Mouse (Mus musculus) hindbrain, embryonic 16.5 days (tissue): Measurements from ENCODE around the gene Gm44502. TPM values are rescaled to one million over a fixed set of nuclear protein-coding genes. Genes with fewer than 3 reads are reported as not detected.

Experiments used
- ATAC-seq: fragments of 200-750 bp; cut with Nextera tagmentation; 2 replicates; pipeline ENCODE4 v1.8.0; 2017; ENCODE audit warnings: moderate TSS enrichment, moderate library complexity
- H3K27ac ChIP-seq: fragments of 300-500 bp; sonication (generic); 2 replicates; pipeline ENCODE4 v1.5.1; 2014; ENCODE audit warnings: low read depth, mild to moderate bottlenecking, control low read depth, low read length, moderate library complexity
- H3K27me3 ChIP-seq: fragments of 300-500 bp; sonication (generic); replicated peaks from 2 replicates; pipeline ENCODE4 v1.6.1; 2014; ENCODE audit warnings: low read length; ENCODE audit not compliant: control insufficient read depth, insufficient read depth
- H3K36me3 ChIP-seq: fragments of 300-500 bp; sonication (generic); 2 replicates; pipeline ENCODE4 v1.6.1; 2014; ENCODE audit warnings: mild to moderate bottlenecking, low read length, moderate library complexity, mixed read lengths; ENCODE audit not compliant: control insufficient read depth, insufficient read depth
- H3K4me1 ChIP-seq: fragments of 300-500 bp; sonication (generic); 2 replicates; pipeline ENCODE4 v1.6.1; 2014; ENCODE audit warnings: low read depth, low read length; ENCODE audit not compliant: control insufficient read depth, insufficient read depth
- H3K4me2 ChIP-seq: fragments of 300-500 bp; sonication (generic); 2 replicates; pipeline ENCODE4 v1.6.1; 2014; ENCODE audit warnings: mild to moderate bottlenecking, low read length, control low read depth, moderate library complexity
- H3K4me3 ChIP-seq: fragments of 300-500 bp; sonication (generic); 2 replicates; pipeline ENCODE4 v1.5.1; 2014; ENCODE audit warnings: mild to moderate bottlenecking, low read length, control low read depth, moderate library complexity
- H3K9ac ChIP-seq: fragments of 300-500 bp; sonication (generic); 2 replicates; pipeline ENCODE4 v1.6.1; 2014; ENCODE audit warnings: low read depth, mild to moderate bottlenecking, control low read depth, low read length, moderate library complexity
- H3K9me3 ChIP-seq: fragments of 300-500 bp; sonication (generic); 2 replicates; pipeline ENCODE4 v1.6.1; 2014; ENCODE audit warnings: mild to moderate bottlenecking, low read length, moderate library complexity; ENCODE audit not compliant: control insufficient read depth
- WGBS: fragments of 180-500 bp; shearing (Covaris S2); extraction: QIAGEN DNeasy Blood & Tissue Kit; methylation state at CpG from one replicate; pipeline ENCODE4 v1.1.7; 2014; 5-methylcytosine and 5-hydroxymethylcytosine counted together
- polyA plus RNA-seq: library from polyadenylated mRNA; unstranded; fragments of >200 nt; fragmentation: Nextera tagmentation; extraction: Ambion mirVana; gene quantifications from 2 replicates; pipeline ENCODE4 v1.2.1, GENCODE M21; 2015

The Gm44502 gene
- polyA plus RNA-seq, 1 experiment from 2014 or later = 0.11 TPM

DNA sequence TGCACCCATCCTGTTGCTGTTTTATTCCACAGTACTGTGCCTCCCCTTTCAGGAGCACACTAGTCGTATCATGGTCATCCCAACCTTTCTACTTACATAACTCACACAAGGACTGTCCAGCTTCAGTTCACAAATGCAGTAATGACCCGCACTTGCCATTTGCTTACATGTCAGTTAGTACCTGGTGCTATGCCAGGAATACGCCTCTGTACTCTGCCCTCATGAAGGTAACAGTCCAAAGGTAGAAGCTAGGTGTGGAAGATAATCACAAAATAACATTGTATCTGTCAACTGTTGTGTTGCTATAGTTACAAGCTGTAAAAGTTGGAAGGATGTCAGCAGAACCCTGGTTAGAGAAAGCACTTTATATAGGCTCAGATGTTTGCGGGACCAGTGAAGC, 32.6 kb downstream of the Gm44502 start:
- no peak overlapping the region for H3K4me2 ChIP-seq
- H3K4me3 ChIP-seq = no peak overlapping the region
- H3K27ac ChIP-seq = no peak overlapping the region
- H3K4me1 ChIP-seq = no peaks in the 10 kb centered on the region
- no peaks in the 10 kb centered on the region for H3K36me3 ChIP-seq
- 89% methylated on average over 4 of the region's 4 CpGs for WGBS
- H3K9me3 ChIP-seq = no peaks in the 10 kb centered on the region
- H3K27me3 ChIP-seq = no peaks in the 10 kb centered on the region
- no peak overlapping the region for H3K9ac ChIP-seq
- no peak for ATAC-seq

- Histone ChIP-seq H3K4me1 (no peaks in the 10 kb centered on the region), H3K27me3 (no peaks in the 10 kb centered on the region), H3K9me3 (no peaks in the 10 kb centered on the region), H3K27ac (no peak overlapping the region), H3K4me3 (no peak overlapping the region), H3K4me2 (no peak overlapping the region), H3K36me3 (no peaks in the 10 kb centered on the region), H3K9ac (no peak overlapping the region)
- no peak for ATAC-seq
- WGBS = 92% methylated on average over 10 of the region's 10 CpGs
Observed at GRCm38 (mm10) chr15:89390081-89390480, 39.4 kb downstream of the Gm44502 start.

- no peak for ATAC-seq
- H3K4me1 ChIP-seq = no peaks in the 10 kb centered on the region
- H3K4me3 ChIP-seq = no peak overlapping the region
- H3K9ac ChIP-seq = no peak overlapping the region
- no peak overlapping the region for H3K27ac ChIP-seq
- H3K4me2 ChIP-seq = no peak overlapping the region
- WGBS = 49% methylated on average over 12 of the region's 12 CpGs
- no peaks in the 10 kb centered on the region for H3K9me3 ChIP-seq
- H3K36me3 ChIP-seq = no peaks in the 10 kb centered on the region
- H3K27me3 ChIP-seq = peaks cover 2% of the 10 kb centered on the region; the same call in 1 of the 2 replicates
Observed at GRCm38 (mm10) chr15:89387127-89387526, 42.4 kb downstream of the Gm44502 start.

DNA sequence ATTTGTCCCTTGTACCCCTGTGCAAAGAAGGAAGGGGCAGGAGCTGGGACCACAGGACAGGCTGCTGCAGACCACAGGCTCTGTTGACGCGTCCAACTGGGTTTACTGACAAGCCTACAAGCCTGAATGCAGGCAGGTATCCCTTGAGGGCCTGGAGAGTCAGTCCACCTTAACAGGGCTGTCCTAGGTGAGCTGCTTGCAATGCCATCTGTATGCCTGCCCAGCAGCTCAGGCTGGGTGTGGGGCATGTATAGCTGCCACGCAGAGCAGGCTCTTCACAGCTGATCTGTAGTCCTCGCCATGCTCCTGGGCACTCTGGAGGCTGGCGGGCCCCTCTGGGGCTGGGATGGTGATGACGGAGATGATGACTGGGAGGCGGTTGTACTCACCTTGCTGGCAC, 44.9 kb downstream of the Gm44502 start, which contains the start of gene Klhdc7b:
Gene Klhdc7b, plus strand, starts transcription at position 301 of the 400 bp plus-strand sequence.
- no peaks in the 10 kb centered on the region for H3K4me1 ChIP-seq
- H3K27ac ChIP-seq = no peak within 1 kb of the TSS
- ATAC-seq = no peak
- no peak within 1 kb of the TSS for H3K4me3 ChIP-seq
- H3K27me3 ChIP-seq = peaks cover 6% of the 10 kb centered on the region
- no peak within 1 kb of the TSS for H3K4me2 ChIP-seq
- WGBS = 93% methylated on average over 7 of the region's 7 CpGs
- no peak within 1 kb of the TSS for H3K9ac ChIP-seq
- H3K9me3 ChIP-seq = no peaks in the 10 kb centered on the region
- no peaks in the 10 kb centered on the region for H3K36me3 ChIP-seq

DNA sequence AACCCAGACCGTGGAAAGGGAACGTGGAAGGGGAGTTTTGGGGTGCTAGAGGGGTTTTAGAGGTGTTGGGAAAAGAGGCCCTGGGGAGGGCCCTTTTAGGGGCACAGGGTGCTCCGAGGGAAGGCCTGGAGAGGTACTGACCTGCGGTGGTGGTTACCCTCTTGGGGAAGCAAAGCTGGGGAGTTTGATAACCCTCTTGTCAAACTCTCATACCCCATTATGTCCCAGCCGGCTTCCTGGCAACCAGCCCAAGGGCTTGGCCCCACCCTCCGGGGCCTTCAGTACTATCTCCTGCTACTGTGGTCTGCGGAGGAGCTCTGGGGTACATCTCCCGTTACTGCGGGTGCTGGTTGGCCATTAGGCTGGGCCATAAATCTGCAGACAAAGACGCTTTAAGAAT, 50.1 kb downstream of the Gm44502 start:
- H3K27me3 ChIP-seq = peaks cover 30% of the 10 kb centered on the region
- WGBS = 12% methylated on average over 10 of the region's 10 CpGs
- peak overlapping the region; percentile 52 for H3K9ac ChIP-seq
- H3K36me3 ChIP-seq = no peaks in the 10 kb centered on the region
- ATAC-seq = no peak
- no peaks in the 10 kb centered on the region for H3K9me3 ChIP-seq
- peaks cover 16% of the 10 kb centered on the region for H3K4me1 ChIP-seq
- H3K4me2 ChIP-seq = peak overlapping the region; percentile 63
- H3K4me3 ChIP-seq = peak overlapping the region; percentile 35
- no peak overlapping the region for H3K27ac ChIP-seq

DNA sequence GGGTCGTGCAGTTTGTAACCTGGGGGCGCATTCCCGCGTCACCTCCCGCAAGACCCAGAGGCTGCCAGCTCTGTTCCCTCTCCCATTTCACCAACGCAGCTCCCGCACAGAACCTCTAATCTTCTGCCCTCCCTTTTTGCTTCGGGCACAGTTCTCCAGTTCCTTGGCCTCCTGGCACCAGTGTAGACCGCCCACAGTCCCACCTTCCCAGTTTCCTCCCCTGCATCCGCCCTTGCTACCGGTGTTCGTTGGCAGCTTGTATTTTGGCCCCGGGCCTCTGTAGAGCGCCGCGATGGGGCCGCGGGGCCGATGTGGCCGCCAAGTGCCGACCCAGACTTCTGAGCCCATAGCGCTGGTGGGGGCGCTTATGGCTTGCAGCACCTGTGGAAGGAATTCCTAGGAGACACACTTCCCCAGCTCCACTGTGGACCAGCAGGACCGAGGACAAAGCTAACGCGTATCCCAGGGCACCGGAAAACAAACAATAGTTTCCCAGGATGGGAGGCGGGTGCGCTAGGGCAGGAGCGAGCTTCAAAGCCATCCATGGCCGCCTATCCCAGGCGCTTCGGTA, 50.6 kb downstream of the Gm44502 start, which contains the start of gene Odf3b:
Gene Odf3b, minus strand, starts transcription at position 452 of the 571 bp plus-strand sequence.
- peaks cover 30% of the 10 kb centered on the region for H3K27me3 ChIP-seq
- H3K4me3 ChIP-seq = peak within 1 kb of the TSS; percentile 35
- H3K4me1 ChIP-seq = peaks cover 20% of the 10 kb centered on the region
- H3K27ac ChIP-seq = no peak within 1 kb of the TSS
- H3K9ac ChIP-seq = peak within 1 kb of the TSS; percentile 52
- H3K36me3 ChIP-seq = no peaks in the 10 kb centered on the region
- 2% methylated on average over 29 of the region's 33 CpGs for WGBS
- H3K9me3 ChIP-seq = no peaks in the 10 kb centered on the region
- peak within 1 kb of the TSS; percentile 63 for H3K4me2 ChIP-seq
- ATAC-seq = no peak

DNA sequence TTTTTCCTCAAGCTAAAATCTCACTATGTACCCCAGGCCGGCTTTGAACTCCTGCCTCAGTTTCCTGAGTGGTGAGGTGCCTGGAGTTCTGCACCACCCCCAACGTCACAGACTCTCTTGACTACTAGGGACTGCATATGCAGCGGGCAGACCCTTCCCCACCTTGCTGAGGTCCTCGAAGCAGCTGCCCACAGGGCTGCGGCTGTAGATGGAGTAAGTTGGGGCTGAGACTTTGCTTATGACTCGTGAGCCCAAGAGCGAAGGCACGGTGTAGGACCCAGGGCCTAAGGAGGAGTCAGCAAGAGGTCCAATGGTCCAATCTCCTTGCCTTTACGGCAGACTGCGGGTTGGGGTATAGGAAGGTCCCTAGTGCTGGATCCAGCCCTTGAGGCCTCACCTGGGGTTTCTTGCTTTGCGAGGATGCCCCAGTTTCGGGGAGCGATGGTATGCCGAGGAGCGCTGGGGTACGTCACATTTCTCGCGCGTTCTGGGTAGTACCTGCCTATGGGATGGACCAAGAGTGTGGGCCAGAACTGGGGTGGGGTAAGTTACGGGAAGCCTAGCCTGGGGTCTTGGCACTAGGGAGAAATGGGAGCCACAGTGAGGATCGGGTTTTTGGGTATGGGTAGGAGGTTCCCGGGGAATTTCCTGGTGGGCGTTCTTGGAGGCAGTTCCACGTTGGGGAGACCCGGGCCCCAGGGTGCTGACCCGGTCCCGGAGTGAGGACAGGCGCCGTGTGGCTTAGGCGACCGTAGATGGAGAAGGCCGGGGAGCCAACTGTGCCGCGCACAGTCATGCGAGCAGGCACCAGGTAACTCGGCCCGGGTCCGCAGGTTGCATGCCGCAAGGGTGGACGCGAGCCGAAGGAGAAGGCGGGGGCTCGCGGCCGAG, 51.3 kb downstream of the Gm44502 start:
- 13% methylated on average over 41 of the region's 46 CpGs for WGBS
- no peak for ATAC-seq
- Histone ChIP-seq H3K9me3 (no peaks in the 10 kb centered on the region), H3K27me3 (peaks cover 30% of the 10 kb centered on the region), H3K4me2 (peak overlapping the region; percentile 63), H3K27ac (no peak overlapping the region), H3K36me3 (no peaks in the 10 kb centered on the region), H3K4me1 (peaks cover 21% of the 10 kb centered on the region), H3K9ac (peak overlapping the region; percentile 52), H3K4me3 (peak overlapping the region; percentile 35)

DNA sequence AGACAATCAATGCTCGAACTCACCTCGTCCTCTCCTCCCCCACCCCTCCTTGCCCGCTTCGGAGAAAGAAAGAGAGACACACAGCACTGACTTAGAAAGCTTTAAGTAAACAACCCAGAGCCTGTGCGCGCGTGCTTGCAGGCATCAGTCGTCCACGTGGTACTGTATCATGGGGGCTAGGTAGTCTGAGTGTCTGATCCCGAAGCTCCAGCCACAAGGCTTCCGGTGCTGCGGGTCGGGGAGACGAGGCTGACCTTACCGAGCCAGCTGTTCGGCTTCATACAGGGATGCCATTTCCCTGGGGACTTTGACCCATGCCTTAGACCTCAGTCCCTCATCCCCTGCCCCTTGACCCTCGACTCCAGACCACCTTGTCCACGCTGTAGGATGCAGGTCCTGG, 52.1 kb downstream of the Gm44502 start:
- Histone ChIP-seq H3K36me3 (no peaks in the 10 kb centered on the region), H3K27ac (no peak overlapping the region), H3K9me3 (no peaks in the 10 kb centered on the region), H3K4me3 (no peak overlapping the region), H3K4me2 (no peak overlapping the region), H3K4me1 (peaks cover 29% of the 10 kb centered on the region), H3K27me3 (peaks cover 30% of the 10 kb centered on the region), H3K9ac (no peak overlapping the region)
- WGBS = 3% methylated on average over 18 of the region's 18 CpGs
- no peak for ATAC-seq

- no peak for ATAC-seq
- WGBS = 22% methylated on average over 16 of the region's 16 CpGs
- H3K9ac ChIP-seq = no peak within 1 kb of the TSS
- H3K27me3 ChIP-seq = peaks cover 30% of the 10 kb centered on the region
- H3K9me3 ChIP-seq = no peaks in the 10 kb centered on the region
- H3K4me1 ChIP-seq = peaks cover 29% of the 10 kb centered on the region
- no peak within 1 kb of the TSS for H3K4me2 ChIP-seq
- H3K4me3 ChIP-seq = no peak within 1 kb of the TSS
- H3K36me3 ChIP-seq = peaks cover 3% of the 10 kb centered on the region
- H3K27ac ChIP-seq = no peak within 1 kb of the TSS
Observed at GRCm38 (mm10) chr15:89376957-89377356, 52.5 kb downstream of the Gm44502 start, which contains the start of gene Tymp. TSS of gene Tymp (minus strand) at chr15:89377039.
